In genomic region chr10:78752452-78753191, GRCm38 (mm10) we compare ENCODE assay signal across 8 mouse cellular contexts. TPM values are rescaled to one million over a fixed set of nuclear protein-coding genes. Genes with fewer than 3 reads are reported as not detected.
A peak's percentile ranks its signal among the peaks of the same experiment; 100 is the strongest.
DNase-seq lines count a peak whose midpoint lies in the region; TF ChIP-seq lines count a peak whose summit lies in the region.

Gene Ccdc105, minus strand, starts transcription at chr10:78753065.

- DNase-seq in ES-E14 (ENCODE audit: low read depth, low spot score) = peak; percentile 69
- peak; percentile 96 for DNase-seq in brain, embryonic 14.5 days (ENCODE audit: low read depth)
- peak; percentile 77 for DNase-seq in forebrain, embryonic 10.5 days (ENCODE audit: extremely low spot score, low spot score)
- peak; percentile 34 to 36 for DNase-seq in heart, postnatal 14 days
- peak; percentile 69 to 76 for DNase-seq in layer of hippocampus, postnatal 36 days
- peak; percentile 4 for DNase-seq in lung, postnatal 14 days
- DNase-seq in right cerebral cortex, postnatal 25 days = peak; percentile 86
- no peak for DNase-seq in spleen, adult 12 weeks (ENCODE audit: low spot score)

- no peaks in the 10 kb centered on the region for H3K36me3 ChIP-seq in ES-E14 (ENCODE audit: control insufficient read depth, insufficient read depth, low read length, poor library complexity, severe bottlenecking)
- no peaks in the 10 kb centered on the region for H3K36me3 ChIP-seq in forebrain, embryonic 10.5 days (replicated peaks)

- H3K9ac ChIP-seq in ES-E14 (ENCODE audit: insufficient read depth, low read depth, low read length, poor library complexity, severe bottlenecking) = peak within 1 kb of the TSS; percentile 70

- WGBS in forebrain, embryonic 10.5 days = 1% methylated on average over 59 of the region's 61 CpGs

- TF ChIP-seq CTCF in brain, embryonic 14.5 days (IDR thresholded peaks at IDR 0.05; ENCODE audit: borderline replicate concordance, extremely low read depth, insufficient read depth, insufficient read length) = peak; percentile 2; the same call in 1 of the 2 replicates

- in situ Hi-C loops in ES-E14 (cut with MboI; ENCODE audit: low sequenced_read_pairs in 2 of 2, unreplicated experiment in 2 of 2) = no loop called here

- H3K27ac ChIP-seq in ES-E14 (ENCODE audit: insufficient read depth, low read depth, low read length, poor library complexity, severe bottlenecking) = no peak within 1 kb of the TSS
- H3K27ac ChIP-seq in forebrain, embryonic 10.5 days = peak within 1 kb of the TSS; percentile 90

- intact Hi-C loops in heart, postnatal 14 days (cut with DNase I) = no loop called here

- H3K27me3 ChIP-seq in forebrain, embryonic 10.5 days (ENCODE audit: poor library complexity, severe bottlenecking) = peaks cover 33% of the 10 kb centered on the region

- TF ChIP-seq POLR2A in brain, embryonic 14.5 days (IDR thresholded peaks at IDR 0.05; ENCODE audit: borderline replicate concordance, extremely low read depth, insufficient read depth, insufficient read length, poor library complexity, severe bottlenecking) = peak; percentile 96

- H3K4me1 ChIP-seq in ES-E14 (ENCODE audit: control insufficient read depth in 2 of 2, insufficient read depth in 2 of 2, low read length in 2 of 2, poor library complexity in 1 of 2) = peaks cover 0 to 6% of the 10 kb centered on the region in 2 experiments; a peak in 1 of 4 replicates
- H3K4me1 ChIP-seq in forebrain, embryonic 10.5 days = peaks cover 19% of the 10 kb centered on the region

- peak within 1 kb of the TSS; percentile 73 to 76 for H3K4me3 ChIP-seq in ES-E14 (ENCODE audit: insufficient read depth in 1 of 2, low read depth in 1 of 2, low read length in 2 of 2, poor library complexity in 1 of 2, severe bottlenecking in 1 of 2)
- peak within 1 kb of the TSS; percentile 68 for H3K4me3 ChIP-seq in forebrain, embryonic 10.5 days

- no peaks in the 10 kb centered on the region for H3K9me3 ChIP-seq in ES-E14 (ENCODE audit: control insufficient read depth, insufficient read depth, low read depth, low read length)
- no peaks in the 10 kb centered on the region for H3K9me3 ChIP-seq in forebrain, embryonic 10.5 days

TF ChIP-seq in ES-E14, 5 proteins besides CTCF, POLR2A, EP300 and RAD21:
- TF ChIP-seq ZC3H11A (IDR thresholded peaks at IDR 0.05; ENCODE audit: borderline replicate concordance, low read depth, low read length) (no peak), ZNF384 (IDR thresholded peaks at IDR 0.05; ENCODE audit: low read depth, low read length) (no peak), CHD2 (IDR thresholded peaks at IDR 0.05; ENCODE audit: low read depth, low read length) (no peak), HCFC1 (IDR thresholded peaks at IDR 0.05; ENCODE audit: borderline replicate concordance, insufficient read depth, low read length) (no peak), MAFK (IDR thresholded peaks at IDR 0.05; ENCODE audit: insufficient read depth, low read depth, low read length) (no peak)

RNA-seq across cellular contexts. Expression of gene Ccdc105, which starts in this region (rescaled TPM):
- 0.21 and 0.31 TPM in 2 replicates for total RNA-seq in ES-E14 (2012; rRNA removed)
- polyA plus RNA-seq in brain, embryonic 14.5 days (2012; rRNA removed) = 0.14 TPM in 1 of 2 replicates, not detected in the other
- polyA plus RNA-seq in forebrain, embryonic 10.5 days (2016; fragmentation: Nextera tagmentation; extraction: Ambion mirVana) = 0.15 and 0.19 TPM in 2 replicates
- total RNA-seq in heart, postnatal 14 days (2021) = not detected
- under 1 TPM; 0.23 to 0.60 TPM for total RNA-seq in layer of hippocampus, postnatal 36 days (2021)

Comparison
In these comparisons a context has a peak if more than half of its experiments do, and no peak if none do; other contexts are left out.
1. Peak in DNase-seq, H3K4me3 ChIP-seq and H3K9ac ChIP-seq in ES-E14; RNA of the gene not detected or under 1 TPM.
2. Peak in DNase-seq in brain, embryonic 14.5 days; RNA of the gene not detected or under 1 TPM.
3. Peak in DNase-seq, H3K4me3 ChIP-seq and H3K27ac ChIP-seq in forebrain, embryonic 10.5 days; RNA of the gene not detected or under 1 TPM.
4. Peak in DNase-seq in heart, postnatal 14 days; RNA of the gene not detected or under 1 TPM.
5. Peak in DNase-seq in layer of hippocampus, postnatal 36 days; RNA of the gene not detected or under 1 TPM.